Mouse (Mus musculus) testis, adult 2 months (tissue): ENCODE measurements at regions not wholly inside any gene's neighbourhood (a gene's known extent, or its start where the extent isn't known, plus 50 kb on each side); places are given as distances from the start of the nearest gene placed in this dataset.

ENCODE experiments used
- H3K27ac ChIP-seq: fragments of 200-500 bp; 2 replicates; pipeline ENCODE4 v1.5.1; 2012; ENCODE audit warnings: low read depth, low read length; ENCODE audit not compliant: control insufficient read depth, insufficient read depth
- H3K27me3 ChIP-seq: fragments of 200-500 bp; 2 replicates; pipeline ENCODE4 v1.6.1; 2012; ENCODE audit warnings: mild to moderate bottlenecking, low read length, moderate library complexity; ENCODE audit not compliant: control insufficient read depth, insufficient read depth
- H3K36me3 ChIP-seq: fragments of 200-500 bp; 2 replicates; pipeline ENCODE4 v1.6.1; 2012; ENCODE audit warnings: mild to moderate bottlenecking, low read length; ENCODE audit not compliant: control insufficient read depth, insufficient read depth
- H3K4me1 ChIP-seq: fragments of 200-500 bp; 2 replicates; pipeline ENCODE4 v1.6.1; 2012; ENCODE audit warnings: low read length; ENCODE audit not compliant: control insufficient read depth, insufficient read depth
- H3K4me3 ChIP-seq: fragments of 200-500 bp; 2 replicates; pipeline ENCODE4 v1.5.1; 2012; ENCODE audit warnings: low read depth, mild to moderate bottlenecking, low read length, moderate library complexity, mixed read lengths; ENCODE audit not compliant: control insufficient read depth
- CTCF ChIP-seq: fragments of 200-500 bp; IDR thresholded peaks from 2 replicates; pipeline ENCODE4 v1.5.1; 2012; ENCODE audit warnings: low read depth, mild to moderate bottlenecking, inconsistent platforms, low read length, moderate library complexity; ENCODE audit not compliant: control insufficient read depth, insufficient read depth, insufficient replicate concordance
- POLR2A ChIP-seq: fragments of 200-500 bp; IDR thresholded peaks from 2 replicates; pipeline ENCODE4 v1.6.1; 2012; ENCODE audit warnings: low read depth, mild to moderate bottlenecking, inconsistent platforms, low read length, moderate library complexity; ENCODE audit not compliant: control insufficient read depth

DNA sequence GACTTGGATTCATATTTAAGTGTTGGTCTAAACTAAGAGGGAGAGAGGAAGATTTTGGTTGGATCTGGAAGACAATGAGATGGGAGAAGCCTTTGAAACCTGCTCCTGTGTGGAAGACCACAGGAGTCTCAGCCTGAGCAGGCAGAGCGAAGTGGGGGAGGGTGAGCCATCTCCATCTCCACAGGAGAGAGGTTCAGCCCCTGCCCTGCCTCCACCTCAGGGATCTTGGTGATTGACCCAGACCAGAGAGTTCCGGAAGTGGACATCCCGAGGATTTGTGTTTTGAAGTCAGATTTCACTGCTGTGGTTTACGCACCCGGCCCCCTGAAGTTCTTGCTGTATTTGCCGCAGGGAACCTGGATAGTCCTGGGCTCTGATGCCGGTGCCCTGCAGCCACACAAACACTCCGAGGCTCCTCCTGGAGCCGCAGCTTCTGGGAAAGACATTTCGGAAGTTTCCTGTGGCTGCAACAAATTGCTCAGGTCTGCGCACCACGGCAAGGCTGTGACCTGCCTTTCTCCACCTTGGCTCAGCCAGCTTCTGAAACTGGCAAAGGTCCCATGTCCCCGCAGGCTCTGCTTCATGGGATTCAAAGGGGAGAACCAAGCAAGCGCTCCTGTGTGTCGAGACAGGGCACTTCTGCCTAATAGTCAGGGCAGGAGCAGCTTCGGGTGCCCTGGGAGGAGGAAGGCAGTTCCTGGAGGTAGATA lies 186.8 kb upstream of the Bmper start:
- H3K4me1 ChIP-seq = peaks cover 8% of the 10 kb centered on the region
- H3K27ac ChIP-seq = no peak overlapping the region
- no peaks in the 10 kb centered on the region for H3K27me3 ChIP-seq
- H3K4me3 ChIP-seq = no peak overlapping the region; the same call in 1 of the 2 replicates
- no peaks in the 10 kb centered on the region for H3K36me3 ChIP-seq
- TF ChIP-seq CTCF (no peak), POLR2A (no peak)

DNA sequence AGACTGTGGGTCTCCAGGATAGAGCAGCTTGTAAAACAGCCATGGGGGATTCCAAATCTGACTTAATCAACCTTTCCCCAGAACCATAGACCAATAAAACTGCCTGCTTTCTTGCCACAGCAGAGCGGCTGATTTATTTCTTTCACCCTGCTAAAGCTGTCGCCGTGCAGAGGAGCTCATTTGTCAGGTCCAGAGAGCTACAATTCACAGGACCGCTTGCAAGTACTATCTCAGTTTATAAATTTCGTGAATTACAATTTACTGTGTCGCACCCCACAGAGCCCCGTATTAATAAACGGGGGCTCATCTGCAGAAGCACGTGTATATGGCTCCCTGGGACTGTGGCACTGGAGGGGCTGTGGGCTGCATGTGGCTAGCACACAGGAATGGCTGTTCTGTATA lies 185.4 kb upstream of the Bmper start:
- H3K27me3 ChIP-seq = no peaks in the 10 kb centered on the region

DNA sequence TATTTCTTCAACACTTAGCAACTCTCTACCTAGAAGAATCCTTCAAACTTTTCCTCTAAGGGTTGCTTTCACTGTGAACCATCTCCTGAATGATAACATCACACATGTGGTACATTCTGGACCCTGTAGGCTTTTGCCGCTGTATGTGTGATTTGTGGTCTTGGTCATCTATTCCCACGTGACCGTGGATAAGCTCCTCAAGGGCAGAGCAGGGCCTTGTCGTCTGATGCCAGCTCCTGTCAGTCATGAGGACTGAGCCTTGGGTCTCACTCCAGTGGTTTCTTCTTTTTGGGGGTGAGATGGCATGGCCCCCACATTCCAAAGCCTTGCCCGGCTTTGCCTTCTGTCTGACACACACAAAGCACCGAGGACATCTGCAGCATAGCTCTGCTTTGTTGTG lies 183.3 kb upstream of the Bmper start:
- Histone ChIP-seq H3K27me3 (no peaks in the 10 kb centered on the region), H3K4me1 (peaks cover 8% of the 10 kb centered on the region)
- TF ChIP-seq CTCF = no peak
- no peak for TF ChIP-seq POLR2A

More for the DNA sequence above, 185.4 kb upstream of the Bmper start:
- no peaks in the 10 kb centered on the region for H3K36me3 ChIP-seq
- no peak overlapping the region for H3K27ac ChIP-seq
- no peak overlapping the region for H3K4me3 ChIP-seq
- H3K4me1 ChIP-seq = peaks cover 8% of the 10 kb centered on the region
- TF ChIP-seq POLR2A (no peak), CTCF (no peak)

DNA sequence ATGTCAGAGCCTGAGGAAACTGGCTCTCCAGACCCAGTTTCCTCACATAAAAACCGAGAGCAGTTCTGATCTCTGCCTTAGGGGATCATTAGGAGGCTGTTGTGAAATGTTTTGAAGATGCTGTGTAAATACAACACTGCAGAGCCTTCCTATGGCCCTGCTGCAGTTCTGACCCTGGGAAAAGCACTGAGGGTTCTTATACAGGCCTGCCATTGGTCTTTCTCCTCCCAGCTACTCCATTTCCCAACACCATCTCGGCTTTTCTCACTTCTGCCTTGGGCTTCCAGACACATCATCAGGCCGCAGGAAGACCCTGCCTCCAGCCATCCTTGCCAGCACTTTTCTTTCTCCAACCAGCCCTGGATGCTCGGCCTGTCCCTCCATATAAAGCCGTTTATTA lies 181.9 kb upstream of the Bmper start:
- Histone ChIP-seq H3K27ac (no peak overlapping the region), H3K27me3 (no peaks in the 10 kb centered on the region), H3K4me3 (no peak overlapping the region), H3K36me3 (no peaks in the 10 kb centered on the region), H3K4me1 (peaks cover 6% of the 10 kb centered on the region)
- TF ChIP-seq POLR2A (no peak), CTCF (no peak)

More for the DNA sequence above, 183.3 kb upstream of the Bmper start:
- Histone ChIP-seq H3K4me3 (no peak overlapping the region), H3K36me3 (no peaks in the 10 kb centered on the region), H3K27ac (no peak overlapping the region)

DNA sequence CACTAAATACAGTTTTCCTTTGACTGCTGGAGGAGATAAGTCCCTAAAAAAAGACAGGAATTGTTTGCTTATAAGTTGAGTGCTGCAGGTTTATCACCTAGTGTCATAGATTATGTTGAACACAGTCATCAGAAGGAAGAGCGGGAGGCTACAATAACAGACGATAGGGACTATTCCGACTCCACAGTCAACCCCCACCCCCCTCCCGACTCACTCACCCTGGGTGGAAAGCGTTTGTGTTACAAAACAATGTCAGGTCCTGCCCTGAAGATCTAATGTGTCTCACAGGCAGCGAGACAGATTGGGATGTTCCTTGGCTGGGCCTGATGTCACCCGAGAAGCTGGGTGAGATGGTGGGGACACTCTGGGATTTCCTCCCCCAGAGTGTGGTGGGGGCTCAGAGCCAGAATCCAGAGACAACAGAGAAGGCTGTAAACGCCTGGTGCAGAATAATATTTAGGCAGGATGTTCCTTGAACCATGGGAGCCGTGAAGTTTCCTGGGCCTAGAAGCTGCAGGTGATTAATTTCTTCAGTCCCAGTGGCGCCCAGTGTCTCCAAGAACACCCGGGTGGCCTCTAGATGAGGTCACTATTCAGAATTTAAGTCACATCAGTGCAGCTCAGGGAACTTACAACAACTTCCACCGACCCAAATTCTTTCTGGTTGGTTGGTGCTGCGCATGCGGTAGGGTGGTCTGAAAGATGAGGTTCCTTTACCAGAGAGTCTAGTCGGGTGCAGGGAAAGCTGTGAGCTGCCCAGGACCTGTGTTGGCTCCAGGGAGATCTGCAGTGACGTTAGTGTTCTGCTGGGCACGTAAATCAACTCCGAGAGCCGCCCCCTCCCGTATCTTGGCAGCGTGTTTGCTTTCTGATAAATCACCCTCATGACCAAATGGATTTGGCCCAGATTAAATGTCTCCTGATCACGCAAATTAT lies 181.1 kb upstream of the Bmper start:
- Histone ChIP-seq H3K4me3 (no peak overlapping the region), H3K27me3 (no peaks in the 10 kb centered on the region), H3K36me3 (no peaks in the 10 kb centered on the region), H3K27ac (peak overlapping the region; percentile 3; the same call in 1 of the 2 replicates), H3K4me1 (no peaks in the 10 kb centered on the region; the same call in 1 of the 2 replicates)
- TF ChIP-seq CTCF (no peak), POLR2A (no peak)

DNA sequence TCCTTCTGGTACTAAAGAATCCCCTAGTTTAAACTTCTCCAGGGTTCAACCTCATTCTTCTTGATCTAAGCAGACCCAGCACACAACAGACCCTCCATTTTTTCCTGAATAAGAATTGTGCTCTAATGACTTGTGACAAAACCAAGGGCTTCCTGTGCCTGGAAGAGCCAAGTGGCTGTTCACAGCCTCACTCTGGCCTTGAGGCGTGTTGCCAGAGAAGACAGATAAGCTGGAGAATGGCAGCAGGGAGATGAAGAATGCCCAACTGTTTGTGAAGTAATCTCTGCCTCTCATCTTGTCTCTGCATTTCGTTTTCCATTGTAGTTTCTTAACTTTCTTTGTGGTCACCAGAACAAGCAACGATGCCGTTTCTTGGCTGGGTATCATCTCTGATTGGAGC lies 179.9 kb upstream of the Bmper start:
- TF ChIP-seq CTCF (no peak), POLR2A (no peak)
- H3K4me3 ChIP-seq = no peak overlapping the region
- no peak overlapping the region for H3K27ac ChIP-seq
- no peaks in the 10 kb centered on the region for H3K36me3 ChIP-seq
- H3K4me1 ChIP-seq = no peaks in the 10 kb centered on the region; the same call in 1 of the 2 replicates
- H3K27me3 ChIP-seq = no peaks in the 10 kb centered on the region

DNA sequence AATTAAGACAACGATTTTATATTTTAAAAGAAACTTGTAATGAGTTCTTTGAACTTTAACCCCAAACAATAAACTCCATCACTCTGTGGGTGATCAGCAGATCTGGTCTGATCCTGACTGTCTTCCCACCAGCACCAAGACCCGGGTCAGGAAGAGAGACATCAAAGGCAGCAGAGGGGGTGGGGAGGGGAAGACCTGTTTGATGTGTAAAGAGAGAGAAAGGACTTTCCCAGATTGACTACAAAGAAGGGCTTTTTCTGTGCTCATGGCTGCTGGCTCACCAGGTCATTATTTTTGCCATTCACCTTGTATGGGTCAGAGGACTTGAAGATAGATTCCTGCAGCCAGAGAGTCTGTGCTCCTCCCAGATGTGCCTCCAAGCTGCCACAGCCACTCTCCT lies 177.4 kb upstream of the Bmper start:
- H3K4me3 ChIP-seq = no peak overlapping the region
- H3K4me1 ChIP-seq = no peaks in the 10 kb centered on the region; the same call in 1 of the 2 replicates
- H3K36me3 ChIP-seq = no peaks in the 10 kb centered on the region
- no peak overlapping the region for H3K27ac ChIP-seq
- no peaks in the 10 kb centered on the region for H3K27me3 ChIP-seq
- TF ChIP-seq POLR2A (no peak), CTCF (no peak)

DNA sequence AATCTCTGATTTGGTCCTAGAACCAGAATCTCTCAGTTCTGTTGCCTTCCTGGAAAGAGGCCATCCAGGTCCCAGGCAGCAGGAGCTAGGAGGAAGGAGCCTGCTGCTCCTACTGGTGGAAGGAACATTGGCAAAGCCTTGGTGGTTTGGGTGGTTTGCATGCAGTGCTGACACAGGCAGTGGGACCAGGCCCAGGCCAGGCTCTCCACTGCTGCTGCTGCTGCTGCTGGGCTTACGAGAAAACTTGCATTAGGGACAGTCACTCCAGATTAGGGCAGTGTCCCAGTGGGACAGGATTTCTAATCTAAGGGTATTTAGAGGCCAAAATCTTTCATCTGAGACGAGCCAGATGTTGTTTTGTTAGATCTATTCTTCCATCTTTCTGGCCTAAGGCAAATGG lies 172.1 kb upstream of the Bmper start:
- Histone ChIP-seq H3K36me3 (no peaks in the 10 kb centered on the region), H3K27ac (no peak overlapping the region), H3K4me3 (no peak overlapping the region), H3K4me1 (no peaks in the 10 kb centered on the region), H3K27me3 (no peaks in the 10 kb centered on the region)
- TF ChIP-seq POLR2A = no peak
- TF ChIP-seq CTCF = no peak
